Mouse (Mus musculus): ENCODE measurements around the gene Slco2a1.

DNA sequence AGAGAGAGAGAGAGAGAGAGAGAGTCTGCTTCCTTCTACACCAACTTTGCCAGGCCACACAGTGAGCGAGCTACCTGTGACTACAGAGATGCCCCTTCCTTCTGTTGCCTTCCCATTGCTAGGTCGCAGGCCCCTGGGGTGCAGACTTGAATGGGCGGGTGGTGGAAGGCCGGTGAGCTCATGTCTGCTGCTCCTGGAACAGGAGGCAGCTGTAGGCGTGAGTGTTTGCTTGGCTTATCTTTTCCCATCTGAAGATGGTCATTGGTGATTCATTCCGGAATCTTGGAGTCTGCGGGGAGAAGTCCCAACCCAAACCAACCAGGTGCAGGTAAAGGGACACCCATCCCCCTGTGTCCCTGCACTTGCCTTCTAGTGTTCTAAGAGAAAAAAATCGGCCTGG is 40.5 kb downstream of the Slco2a1 start:
- no peak for TF ChIP-seq POLR2A (IDR thresholded peaks at IDR 0.05; ENCODE audit: borderline replicate concordance, extremely low read depth, low read depth, low read length)
- no peak for TF ChIP-seq CTCF (IDR thresholded peaks at IDR 0.05; ENCODE audit: insufficient read depth, low read length)

Measured in lung, adult 2 months (tissue).